Mouse (Mus musculus) hindbrain, embryonic 11.5 days (tissue): ENCODE measurements around the gene Hdac10. TPM values are rescaled to one million over a fixed set of nuclear protein-coding genes. Genes with fewer than 3 reads are reported as not detected.
A peak's percentile ranks its signal among the peaks of the same experiment; 100 is the strongest.

ENCODE experiments used
- ATAC-seq: fragments of 200-750 bp; cut with Nextera tagmentation; 2 replicates; pipeline ENCODE4 v1.8.0; 2017; ENCODE audit warnings: mild to moderate bottlenecking, moderate TSS enrichment, moderate library complexity; ENCODE audit not compliant: low FRiP score
- DNase-seq: peaks from one replicate; pipeline ENCODE4 v3.0.0-alpha.2; 2015; ENCODE audit warnings: low spot score
- H3K27ac ChIP-seq: fragments of 300-500 bp; sonication (generic); 2 replicates; pipeline ENCODE4 v1.5.1; 2014; ENCODE audit warnings: mild to moderate bottlenecking, low read depth, low read length
- H3K27me3 ChIP-seq: fragments of 300-500 bp; sonication (generic); 2 replicates; pipeline ENCODE4 v1.6.1; 2014; ENCODE audit warnings: mild to moderate bottlenecking, low read length, moderate library complexity, mixed read lengths; ENCODE audit not compliant: control insufficient read depth, insufficient read depth
- H3K36me3 ChIP-seq: fragments of 300-500 bp; sonication (generic); 2 replicates; pipeline ENCODE4 v1.6.1; 2014; ENCODE audit warnings: mild to moderate bottlenecking, low read length, moderate library complexity, mixed read lengths; ENCODE audit not compliant: control insufficient read depth, insufficient read depth
- H3K4me1 ChIP-seq: fragments of 300-500 bp; sonication (generic); replicated peaks from 2 replicates; pipeline ENCODE4 v1.6.1; 2014; ENCODE audit warnings: low read length, mixed read lengths; ENCODE audit not compliant: control insufficient read depth, insufficient read depth
- H3K4me2 ChIP-seq: fragments of 300-500 bp; sonication (generic); replicated peaks from 2 replicates; pipeline ENCODE4 v1.6.1; 2014; ENCODE audit warnings: mild to moderate bottlenecking, low read depth, low read length
- H3K4me3 ChIP-seq: fragments of 300-500 bp; sonication (generic); 2 replicates; pipeline ENCODE4 v1.5.1; 2014; ENCODE audit warnings: low read depth, low read length
- H3K9ac ChIP-seq: fragments of 300-500 bp; sonication (generic); 2 replicates; pipeline ENCODE4 v1.6.1; 2014; ENCODE audit warnings: low read depth, low read length
- H3K9me3 ChIP-seq: fragments of 300-500 bp; sonication (generic); 2 replicates; pipeline ENCODE4 v1.6.1; 2016; ENCODE audit warnings: low read length; ENCODE audit not compliant: control insufficient read depth
- WGBS: fragments of 180-500 bp; shearing (Covaris S2); extraction: QIAGEN DNeasy Blood & Tissue Kit; methylation state at CpG from one replicate; pipeline ENCODE4 v1.1.7; 2014; 5-methylcytosine and 5-hydroxymethylcytosine counted together
- polyA plus RNA-seq: library from polyadenylated mRNA; unstranded; fragments of >200 nt; fragmentation: Nextera tagmentation; extraction: Ambion mirVana; gene quantifications from 2 replicates; pipeline ENCODE4 v1.2.1, GENCODE M21; 2014

Gene Hdac10
- polyA plus RNA-seq, 1 experiment from 2014 or later, result 9.4 TPM

DNA sequence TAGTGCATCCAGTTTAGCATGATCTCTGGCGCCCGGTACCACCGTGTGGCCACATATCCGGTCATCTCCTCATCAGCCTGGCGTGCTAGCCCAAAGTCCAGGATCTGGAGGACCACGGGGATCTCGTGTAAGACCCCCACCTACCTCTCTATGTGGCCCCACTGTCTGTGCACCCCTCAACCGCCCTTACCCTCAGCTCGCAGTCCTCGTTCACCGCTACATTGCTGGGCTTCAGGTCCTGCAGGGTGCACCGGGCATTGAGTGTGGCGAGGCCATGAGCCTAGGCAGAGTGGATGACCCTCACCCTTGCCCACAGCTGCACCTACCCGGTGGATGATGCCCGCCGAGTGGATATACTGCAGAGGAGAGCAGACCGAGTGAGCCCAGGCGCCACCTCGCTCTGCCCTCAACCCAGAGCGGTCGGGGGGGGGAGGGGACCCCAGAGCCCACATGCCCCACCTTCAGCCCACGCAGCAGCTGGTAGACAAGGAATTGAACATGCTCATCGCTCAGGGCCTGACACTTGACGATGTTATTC, 17.4 kb upstream of the Hdac10 start:
- no peak overlapping the region for H3K9ac ChIP-seq
- H3K9me3 ChIP-seq, result no peaks in the 10 kb centered on the region
- no peak overlapping the region for H3K27ac ChIP-seq
- H3K4me1 ChIP-seq, result peaks cover 11% of the 10 kb centered on the region; the same call in 1 of the 2 replicates
- H3K4me3 ChIP-seq, result no peak overlapping the region; the same call in 1 of the 2 replicates
- ATAC-seq (no peak), DNase-seq (no peak)
- H3K27me3 ChIP-seq, result peaks cover 7% of the 10 kb centered on the region; the same call in 1 of the 2 replicates
- 0 out of 2 replicates have a peak, but pooled peaks cover 5% of the 10 kb centered on the region for H3K36me3 ChIP-seq
- WGBS, result 74% methylated on average over 24 of the region's 24 CpGs
- H3K4me2 ChIP-seq, result peak overlapping the region; percentile 90; the same call in 1 of the 2 replicates

DNA sequence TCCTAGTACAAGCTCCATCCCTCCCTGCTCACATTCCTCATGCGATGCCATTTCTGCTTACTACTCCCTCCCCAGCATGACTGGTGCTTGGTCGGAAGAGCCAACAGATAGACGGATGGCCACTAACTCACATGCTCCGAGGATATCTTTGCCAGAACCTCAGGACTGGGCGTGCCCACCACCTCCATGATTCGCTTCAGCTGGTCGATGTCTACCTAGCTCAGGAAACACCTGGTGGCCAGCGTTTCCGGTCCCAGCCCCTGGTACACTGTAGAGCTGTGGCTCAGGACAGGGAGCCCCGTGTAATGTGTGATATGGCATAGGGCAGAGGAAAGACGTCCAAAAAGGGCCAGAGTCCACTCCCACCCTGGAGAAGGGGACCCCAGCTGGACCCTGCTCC, 16.5 kb upstream of the Hdac10 start:
- no peak overlapping the region for H3K9ac ChIP-seq
- H3K27me3 ChIP-seq, result peaks cover 7% of the 10 kb centered on the region; the same call in 1 of the 2 replicates
- H3K36me3 ChIP-seq, result 0 out of 2 replicates have a peak, but pooled peaks cover 5% of the 10 kb centered on the region
- H3K9me3 ChIP-seq, result no peaks in the 10 kb centered on the region
- no peak overlapping the region for H3K27ac ChIP-seq
- WGBS, result 93% methylated on average over 11 of the region's 11 CpGs
- H3K4me2 ChIP-seq, result no peak overlapping the region
- peaks cover 10% of the 10 kb centered on the region; the same call in 1 of the 2 replicates for H3K4me1 ChIP-seq
- no peak for DNase-seq
- H3K4me3 ChIP-seq, result no peak overlapping the region
- no peak for ATAC-seq

DNA sequence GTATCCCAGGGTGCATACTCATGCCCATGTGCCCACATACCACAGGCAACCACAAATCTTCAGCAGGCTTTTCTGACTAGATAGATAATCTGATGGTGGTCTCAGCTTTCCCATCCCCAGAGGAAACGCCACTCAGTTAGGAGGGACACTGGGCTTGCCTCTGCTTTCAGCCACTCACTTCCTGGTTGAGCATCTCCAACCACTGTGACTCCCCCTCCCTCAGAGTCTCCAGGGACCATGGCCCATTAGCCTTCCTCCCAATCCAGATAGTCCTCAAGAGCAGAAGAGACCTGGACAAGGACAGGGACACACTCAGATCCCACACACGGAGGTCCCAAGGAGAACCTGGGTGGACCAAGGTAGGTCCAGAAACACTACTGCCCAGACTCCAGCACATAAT, 14.6 kb upstream of the Hdac10 start:
- WGBS, result 78% methylated on average over 2 of the region's 2 CpGs
- no peak overlapping the region for H3K4me3 ChIP-seq
- H3K4me1 ChIP-seq, result peaks cover 8% of the 10 kb centered on the region; the same call in 1 of the 2 replicates
- no peak overlapping the region for H3K9ac ChIP-seq
- DNase-seq (no peak), ATAC-seq (no peak)
- no peak overlapping the region for H3K4me2 ChIP-seq
- H3K36me3 ChIP-seq, result 0 out of 2 replicates have a peak, but pooled peaks cover 5% of the 10 kb centered on the region
- no peak overlapping the region for H3K27ac ChIP-seq
- peaks cover 5% of the 10 kb centered on the region; the same call in 1 of the 2 replicates for H3K27me3 ChIP-seq
- no peaks in the 10 kb centered on the region for H3K9me3 ChIP-seq

DNA sequence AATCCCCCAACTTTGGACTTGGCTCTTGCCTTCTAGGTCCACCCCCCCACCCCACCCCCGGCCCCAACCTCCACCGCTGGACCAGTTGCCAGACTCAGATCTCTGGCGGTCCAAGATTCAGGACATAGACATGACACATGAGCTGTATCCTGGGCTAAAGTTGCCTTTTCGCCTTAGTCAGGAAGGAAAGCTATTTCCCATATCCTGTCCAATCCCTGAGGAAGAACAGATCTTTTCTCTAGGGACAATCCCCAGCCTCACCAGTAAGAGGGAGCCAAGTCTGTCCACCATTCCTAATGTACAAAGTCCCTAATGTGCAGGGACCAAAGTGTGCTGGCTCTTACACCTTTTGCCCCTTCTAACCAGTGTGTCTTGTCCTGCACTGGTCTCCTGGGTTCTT, 13.4 kb upstream of the Hdac10 start:
- H3K9ac ChIP-seq, result no peak overlapping the region
- H3K4me1 ChIP-seq, result peaks cover 2% of the 10 kb centered on the region; the same call in 1 of the 2 replicates
- 59% methylated on average over 4 of the region's 4 CpGs for WGBS
- H3K4me2 ChIP-seq, result no peak overlapping the region
- DNase-seq (no peak), ATAC-seq (no peak)
- H3K36me3 ChIP-seq, result 0 out of 2 replicates have a peak, but pooled peaks cover 5% of the 10 kb centered on the region
- H3K4me3 ChIP-seq, result no peak overlapping the region
- no peaks in the 10 kb centered on the region for H3K9me3 ChIP-seq
- H3K27ac ChIP-seq, result no peak overlapping the region
- H3K27me3 ChIP-seq, result 0 out of 2 replicates have a peak, but pooled peaks cover 2% of the 10 kb centered on the region

DNA sequence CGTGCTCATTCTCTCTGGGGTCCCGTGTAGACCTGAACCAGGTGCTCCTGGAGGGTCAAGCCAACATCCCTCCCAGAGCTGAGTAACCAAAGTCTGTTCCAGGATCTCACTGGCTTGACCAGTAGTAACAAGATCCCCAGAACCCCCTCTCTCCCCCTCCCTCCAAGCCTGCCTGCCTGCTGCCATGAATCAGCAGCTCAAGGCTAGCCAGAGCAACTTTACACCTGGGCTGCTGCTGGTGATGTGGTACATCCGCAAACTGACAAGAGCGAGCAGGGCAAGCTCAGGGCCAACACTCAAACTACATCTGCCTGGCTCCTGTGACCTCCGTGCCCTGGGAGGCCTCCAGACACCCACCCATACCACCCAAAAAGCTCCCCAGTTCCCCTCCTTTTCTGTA, 12.9 kb upstream of the Hdac10 start:
- Histone ChIP-seq H3K36me3 (0 out of 2 replicates have a peak, but pooled peaks cover 5% of the 10 kb centered on the region), H3K4me1 (peaks cover 2% of the 10 kb centered on the region; the same call in 1 of the 2 replicates), H3K27ac (no peak overlapping the region), H3K4me2 (no peak overlapping the region), H3K9me3 (no peaks in the 10 kb centered on the region), H3K9ac (no peak overlapping the region), H3K4me3 (no peak overlapping the region), H3K27me3 (0 out of 2 replicates have a peak, but pooled peaks cover 2% of the 10 kb centered on the region)
- DNase-seq (no peak), ATAC-seq (no peak)
- 32% methylated on average over 5 of the region's 5 CpGs for WGBS

DNA sequence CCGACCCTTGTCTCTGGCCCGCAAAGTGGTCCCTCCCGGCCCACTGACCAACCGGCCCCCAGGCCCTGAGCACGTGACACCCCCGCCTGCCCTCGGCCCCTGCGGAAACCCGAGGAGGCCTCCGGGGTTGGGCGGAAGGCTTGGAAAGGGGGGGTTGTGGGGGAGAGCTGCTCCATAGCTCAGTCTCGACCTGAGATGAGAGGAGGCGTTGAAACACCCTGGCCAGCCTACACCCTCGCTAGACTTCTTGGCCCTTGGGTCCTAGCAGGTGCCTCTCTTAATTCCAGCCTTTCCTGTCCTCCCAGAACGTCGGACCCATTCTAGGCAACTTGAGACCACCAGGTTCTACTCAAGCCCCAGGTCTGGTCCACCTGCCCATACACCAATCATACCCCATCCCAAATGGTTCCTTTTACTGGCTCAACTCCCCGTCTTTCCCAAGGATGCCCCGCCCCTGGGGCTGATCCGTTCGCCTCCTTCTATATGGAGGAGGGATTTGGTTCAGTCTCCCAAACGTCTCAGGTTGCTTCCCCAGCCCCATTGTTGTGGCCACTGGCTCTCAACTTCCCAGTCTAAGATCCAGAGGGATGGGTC, 12.3 kb upstream of the Hdac10 start, which contains the start of gene Mapk12:
TSS of gene Mapk12 (minus strand) at position 45 of the 594 bp plus-strand sequence.
- ATAC-seq (peak; percentile 79), DNase-seq (peak; percentile 70)
- Histone ChIP-seq H3K4me1 (peaks cover 2% of the 10 kb centered on the region; the same call in 1 of the 2 replicates), H3K9ac (peak within 1 kb of the TSS; percentile 73), H3K36me3 (0 out of 2 replicates have a peak, but pooled peaks cover 2% of the 10 kb centered on the region), H3K27ac (peak within 1 kb of the TSS; percentile 62), H3K27me3 (no peaks in the 10 kb centered on the region), H3K4me3 (peak within 1 kb of the TSS; percentile 55), H3K9me3 (no peaks in the 10 kb centered on the region), H3K4me2 (peak within 1 kb of the TSS; percentile 98)
- 2% methylated on average over 19 of the region's 21 CpGs for WGBS

DNA sequence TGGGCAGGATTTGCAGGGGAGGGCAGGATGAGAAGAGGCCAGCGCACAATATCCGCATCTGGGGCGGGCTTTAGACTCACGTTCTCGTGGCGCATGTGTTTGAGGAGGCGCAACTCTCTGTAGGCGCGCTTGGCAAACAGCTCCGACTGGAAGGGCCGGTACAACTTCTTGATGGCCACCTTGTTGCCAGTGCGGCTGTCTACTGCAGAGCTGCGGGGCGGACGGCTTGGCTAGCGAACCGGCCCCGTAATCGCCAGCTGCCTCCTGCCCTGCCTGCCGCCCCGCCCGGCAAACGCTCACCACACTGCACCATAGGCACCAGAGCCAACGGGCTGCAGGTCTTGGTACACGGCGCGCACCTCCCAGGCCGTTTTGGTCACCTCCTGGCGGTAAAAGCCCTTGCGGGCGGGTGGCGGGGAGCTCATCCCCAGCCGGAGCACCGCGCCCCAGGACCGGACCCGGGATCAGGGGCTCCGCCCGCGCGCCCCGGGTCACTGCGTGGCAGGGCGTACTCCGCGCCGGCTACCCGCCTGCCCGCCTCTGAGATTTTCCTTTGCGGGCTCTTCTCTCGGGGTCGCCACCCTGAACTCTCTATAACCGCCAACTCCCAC, 11.7 kb upstream of the Hdac10 start:
- H3K9me3 ChIP-seq, result no peaks in the 10 kb centered on the region
- H3K4me3 ChIP-seq, result peak overlapping the region; percentile 55
- peak overlapping the region; percentile 98 for H3K4me2 ChIP-seq
- ATAC-seq (peak; percentile 44), DNase-seq (peak; percentile 59)
- no peaks in the 10 kb centered on the region for H3K36me3 ChIP-seq
- peak overlapping the region; percentile 62 for H3K27ac ChIP-seq
- WGBS, result 0% methylated on average over 47 of the region's 53 CpGs
- peak overlapping the region; percentile 73 for H3K9ac ChIP-seq
- peaks cover 2% of the 10 kb centered on the region; the same call in 1 of the 2 replicates for H3K4me1 ChIP-seq
- H3K27me3 ChIP-seq, result no peaks in the 10 kb centered on the region

DNA sequence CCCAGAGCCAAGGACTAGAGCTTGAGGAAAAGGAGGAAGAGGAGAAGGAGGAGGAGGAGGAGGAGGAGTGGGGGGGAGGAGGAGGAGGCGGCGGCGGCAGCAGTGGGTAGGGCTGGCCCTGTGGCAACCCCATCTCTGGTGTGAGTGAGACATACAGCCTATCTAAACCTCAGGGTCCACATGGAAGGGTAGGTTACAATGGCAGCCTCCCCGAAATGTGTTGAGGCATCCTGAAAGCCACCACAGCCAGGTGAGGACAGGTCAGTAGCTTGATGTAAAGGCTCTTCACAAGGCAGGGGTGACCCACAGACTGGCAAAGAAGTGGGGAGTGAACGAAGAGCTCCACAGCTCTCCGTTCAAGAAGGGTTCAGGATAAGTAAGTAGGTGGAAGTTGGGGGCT, 10.0 kb upstream of the Hdac10 start:
- WGBS, result 92% methylated on average over 6 of the region's 6 CpGs
- DNase-seq, result no peak
- H3K4me3 ChIP-seq, result no peak overlapping the region

More for the DNA sequence above, 10.0 kb upstream of the Hdac10 start:
- Histone ChIP-seq H3K27me3 (no peaks in the 10 kb centered on the region), H3K9ac (no peak overlapping the region), H3K9me3 (no peaks in the 10 kb centered on the region), H3K36me3 (no peaks in the 10 kb centered on the region), H3K4me1 (peaks cover 2% of the 10 kb centered on the region; the same call in 1 of the 2 replicates), H3K27ac (no peak overlapping the region), H3K4me2 (no peak overlapping the region)
- ATAC-seq, result no peak
